Mouse (Mus musculus) layer of hippocampus, adult 2 months (tissue): ENCODE results near the gene Olfr1445. TPM values are rescaled to one million over a fixed set of nuclear protein-coding genes. Genes with fewer than 3 reads are reported as not detected.

ENCODE experiments used
- DNase-seq, 2 experiments: peaks; one replicate each; pipeline ENCODE4 v3.0.0; 2022; ENCODE audit warnings: low spot score in 2 of 2
- H3K27ac ChIP-seq: fragments of 200-600 bp; 2 replicates; pipeline ENCODE4 v1.8.1; 2022
- H3K4me3 ChIP-seq: fragments of 200-600 bp; 2 replicates; pipeline ENCODE4 v1.8.1; 2022; ENCODE audit warnings: mild to moderate bottlenecking
- CTCF ChIP-seq: fragments of 200-600 bp; conservative IDR thresholded peaks from 2 replicates; pipeline ENCODE4 v1.8.1; 2022; ENCODE audit warnings: antibody characterized with exemption, mild to moderate bottlenecking, moderate library complexity
- long read RNA-seq, 2 experiments: library from polyadenylated mRNA; stranded (forward); transcript quantifications; one replicate each; pipeline ENCODE4 v2.0.0; 2021; ENCODE audit warnings: borderline mapping rate in 2 of 2
- total RNA-seq, 2 experiments: library from RNA; stranded (reverse); gene quantifications; 2 replicates each; pipeline ENCODE4 v1.2.3; 2021

Gene Olfr1445
- not detected for total RNA-seq
- long read RNA-seq, experiment 1 = 0 reads
- long read RNA-seq, experiment 2 = 0 reads

DNA sequence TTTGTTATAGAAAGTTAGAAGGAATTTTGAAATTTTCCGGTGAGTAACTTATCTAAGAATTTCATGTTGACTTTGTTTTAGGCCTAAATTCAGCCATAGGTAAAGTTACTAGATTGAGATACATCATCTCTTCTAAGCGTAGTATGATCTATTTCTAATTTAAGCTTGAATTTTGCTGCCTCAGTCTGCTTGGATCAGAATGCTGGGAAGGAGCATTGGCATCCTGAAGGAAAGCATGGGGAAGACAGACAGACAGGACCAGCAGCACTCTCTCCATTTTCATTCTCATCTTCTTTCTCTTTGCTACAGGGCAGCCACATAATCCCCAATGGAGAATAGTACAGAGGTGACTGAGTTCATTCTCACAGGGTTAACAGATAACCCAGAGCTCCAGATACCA is at the start of gene Olfr1445:
TSS of gene Olfr1445 (plus strand) at position 301 of the 400 bp plus-strand sequence.
- H3K27ac ChIP-seq = no peak within 1 kb of the TSS
- no peak within 1 kb of the TSS for H3K4me3 ChIP-seq
- TF ChIP-seq CTCF = no peak
- no peak for DNase-seq

DNA sequence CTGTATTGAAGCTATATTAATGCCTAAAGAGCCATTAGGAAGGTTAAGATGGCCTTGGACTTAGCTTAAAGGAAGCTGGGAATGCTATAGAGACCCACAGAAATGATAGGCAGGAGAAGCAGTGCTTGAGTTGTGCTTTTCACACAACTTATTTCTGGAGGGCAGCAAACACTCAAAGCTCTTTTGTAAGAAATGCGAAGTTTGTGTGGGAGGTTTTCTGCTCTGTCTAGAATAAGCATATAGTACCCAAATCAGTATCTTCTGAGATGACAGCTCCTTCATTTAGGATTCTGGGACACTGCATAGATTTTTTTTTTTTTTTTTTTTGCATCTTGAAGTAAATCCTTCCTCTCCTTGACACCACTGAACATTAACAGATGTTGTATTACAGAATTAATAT is 45.1 kb upstream of the Olfr1445 start:
- no peak overlapping the region for H3K27ac ChIP-seq
- no peak for TF ChIP-seq CTCF
- DNase-seq = no peak
- H3K4me3 ChIP-seq = no peak overlapping the region

DNA sequence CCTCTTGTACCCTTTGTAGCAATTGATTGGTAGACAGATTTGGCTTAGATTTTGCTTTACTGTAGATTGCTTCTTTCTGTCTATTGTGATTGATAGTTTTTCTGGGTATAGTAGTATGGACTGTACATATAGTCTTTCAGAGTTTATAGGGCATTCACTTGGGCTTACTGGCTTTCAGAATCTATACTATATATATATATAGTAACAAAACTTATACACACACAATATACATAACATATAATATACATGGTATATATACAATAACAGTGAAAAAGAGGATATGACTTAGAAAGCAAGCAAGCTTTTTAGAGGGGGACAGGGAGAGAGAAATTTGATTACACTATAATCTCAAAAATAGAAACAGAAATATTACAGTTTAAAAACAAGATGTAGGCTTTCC is 37.3 kb upstream of the Olfr1445 start, which contains the start of gene Gm5244:
TSS of gene Gm5244 (plus strand) at position 301 of the 400 bp plus-strand sequence.
- DNase-seq = no peak
- H3K4me3 ChIP-seq = no peak within 1 kb of the TSS
- H3K27ac ChIP-seq = no peak within 1 kb of the TSS
- no peak for TF ChIP-seq CTCF

DNA sequence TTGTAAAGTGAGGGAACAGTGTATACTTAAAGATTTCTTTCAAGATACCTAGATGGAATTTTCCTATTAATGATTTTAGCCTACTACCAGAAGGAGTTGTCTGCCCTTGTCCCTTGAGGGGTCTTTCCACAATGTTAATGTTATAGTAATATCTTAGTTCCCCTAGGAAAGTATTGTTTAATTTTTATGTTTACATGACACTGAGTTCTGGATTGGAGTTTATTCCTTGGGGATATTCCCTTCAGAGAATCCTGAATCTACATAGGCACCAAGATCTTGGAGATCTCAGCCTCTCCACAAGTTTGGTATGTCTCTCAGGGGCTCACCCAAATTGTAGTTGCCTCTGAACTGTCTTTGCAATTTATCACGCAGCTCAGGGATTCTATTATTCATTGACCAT is 26.7 kb upstream of the Olfr1445 start, which contains the start of gene Olfr1444:
TSS of gene Olfr1444 (plus strand) at position 301 of the 400 bp plus-strand sequence.
- DNase-seq = no peak
- no peak within 1 kb of the TSS for H3K27ac ChIP-seq
- no peak within 1 kb of the TSS for H3K4me3 ChIP-seq
- TF ChIP-seq CTCF = no peak

DNA sequence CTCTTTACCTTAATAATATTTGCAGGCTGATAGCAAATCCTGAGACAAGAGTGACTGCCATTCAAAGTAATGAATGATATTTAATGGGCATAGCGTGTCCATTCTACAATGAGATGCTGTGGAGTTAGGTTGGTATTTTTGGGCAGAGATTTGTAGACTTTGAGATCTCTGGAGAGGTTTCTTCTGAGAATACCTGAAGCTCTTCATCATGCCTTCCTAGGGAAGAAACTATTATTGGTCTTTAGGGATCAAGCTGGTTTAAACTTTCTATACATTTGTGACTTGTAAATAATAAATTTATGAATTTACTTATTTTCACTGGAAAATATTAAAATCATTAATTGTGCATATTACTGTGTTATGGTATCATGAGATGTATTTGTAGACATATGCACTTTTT is 9.8 kb downstream of the Olfr1445 start, which contains the start of gene Olfr1446:
TSS of gene Olfr1446 (minus strand) at position 101 of the 400 bp plus-strand sequence.
- no peak for TF ChIP-seq CTCF
- DNase-seq = no peak
- Histone ChIP-seq H3K27ac (no peak within 1 kb of the TSS), H3K4me3 (no peak within 1 kb of the TSS)

DNA sequence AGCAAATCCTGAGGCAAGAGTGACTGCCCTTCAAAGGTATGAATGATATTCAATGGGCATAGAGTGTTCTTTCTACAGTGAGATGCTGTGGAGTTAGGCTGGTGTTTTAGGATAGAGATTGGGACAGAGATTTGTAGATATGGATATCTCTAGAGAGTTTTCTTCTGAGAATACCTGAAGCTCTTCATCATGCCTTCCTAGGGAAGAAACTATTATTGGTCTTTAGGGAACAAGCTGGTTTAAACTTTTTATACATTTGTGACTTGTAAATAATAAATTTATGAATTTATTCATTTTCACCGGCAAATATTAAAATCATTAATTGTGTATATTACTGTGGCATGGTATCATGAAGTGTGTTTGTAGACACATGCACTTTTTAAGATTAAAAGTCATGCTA is 20.0 kb downstream of the Olfr1445 start, which contains the start of gene Olfr1447:
TSS of gene Olfr1447 (minus strand) at position 101 of the 400 bp plus-strand sequence.
- Histone ChIP-seq H3K27ac (no peak within 1 kb of the TSS), H3K4me3 (no peak within 1 kb of the TSS)
- TF ChIP-seq CTCF = no peak
- DNase-seq = no peak

DNA sequence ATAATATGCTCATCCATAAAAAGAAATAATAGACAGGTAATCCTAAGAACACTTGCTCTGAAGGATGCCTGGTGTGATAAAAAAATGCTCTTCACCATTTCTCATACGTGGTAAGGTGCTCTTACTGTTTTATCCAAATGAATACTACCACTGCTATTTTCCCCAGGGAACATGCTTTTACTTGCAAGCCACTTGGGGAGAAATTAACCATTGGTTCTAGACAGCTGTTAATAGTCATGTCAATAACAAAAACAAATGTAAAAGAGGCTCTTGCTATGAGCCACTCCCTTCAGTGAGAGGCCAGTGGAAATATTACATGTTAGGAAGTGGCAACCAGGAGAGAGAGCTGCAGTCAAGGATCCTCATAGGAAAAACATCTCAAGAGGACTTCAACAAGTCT is 40.7 kb downstream of the Olfr1445 start, which contains the start of gene Olfr1448:
TSS of gene Olfr1448 (minus strand) at position 101 of the 400 bp plus-strand sequence.
- DNase-seq = no peak
- Histone ChIP-seq H3K27ac (no peak within 1 kb of the TSS), H3K4me3 (no peak within 1 kb of the TSS)
- no peak for TF ChIP-seq CTCF

DNA sequence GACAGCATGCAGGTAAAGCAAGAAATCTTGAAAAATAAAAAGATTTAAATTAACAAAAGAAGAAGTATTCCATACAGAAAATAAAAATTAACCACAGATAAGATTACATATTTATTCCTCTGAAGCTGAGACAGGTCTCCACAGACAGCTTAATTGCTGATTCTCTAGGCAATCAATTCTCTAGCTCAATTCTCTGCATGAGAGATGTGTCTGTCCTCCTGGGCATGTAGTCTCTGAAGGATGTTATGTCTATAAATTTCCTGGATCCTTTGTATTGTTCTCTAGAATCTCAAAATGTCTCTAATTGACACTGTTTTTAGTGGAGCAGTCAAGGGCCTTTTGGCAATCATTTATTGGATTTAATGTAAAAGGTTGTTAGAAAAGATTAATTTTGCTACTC is 46.9 kb downstream of the Olfr1445 start, which contains the start of gene Olfr1449:
TSS of gene Olfr1449 (plus strand) at position 301 of the 400 bp plus-strand sequence.
- Histone ChIP-seq H3K4me3 (no peak within 1 kb of the TSS), H3K27ac (no peak within 1 kb of the TSS)
- no peak for DNase-seq
- TF ChIP-seq CTCF = no peak

Other genes with a start within 250 kb of the Olfr1445 start
- gene Olfr1442, start 213.4 kb upstream of the Olfr1445 start, total RNA-seq = not detected
- not detected for gene Olfr1443, start 205.7 kb upstream of the Olfr1445 start, total RNA-seq
- not detected for gene Keg1, start 188.1 kb upstream of the Olfr1445 start, total RNA-seq
- gene Cntf, start 118.2 kb upstream of the Olfr1445 start, total RNA-seq = 1 to 10 TPM; 3.1 to 4.1 TPM
- gene Zfp91, start 87.7 kb upstream of the Olfr1445 start, total RNA-seq = 10 to 100 TPM; 87.6 to 94.8 TPM
- gene Lpxn, start 87.7 kb upstream of the Olfr1445 start, total RNA-seq = 1 to 10 TPM; 1.1 to 1.3 TPM
- gene Gm5244, start 37.2 kb upstream of the Olfr1445 start, total RNA-seq = not detected
- gene Olfr1444, start 26.6 kb upstream of the Olfr1445 start, total RNA-seq = not detected
- gene Olfr1446, start 9.7 kb downstream of the Olfr1445 start, total RNA-seq = not detected
- not detected for gene Olfr1447, start 19.9 kb downstream of the Olfr1445 start, total RNA-seq
- gene Olfr1448, start 40.6 kb downstream of the Olfr1445 start, total RNA-seq = not detected
- gene Olfr1449, start 47.0 kb downstream of the Olfr1445 start, total RNA-seq = not detected
- gene Olfr1450, start 66.4 kb downstream of the Olfr1445 start, total RNA-seq = not detected
- gene Olfr1451, start 111.2 kb downstream of the Olfr1445 start, total RNA-seq = not detected
- not detected for gene Olfr1453, start 144.5 kb downstream of the Olfr1445 start, total RNA-seq
- not detected for gene Olfr1454, start 176.8 kb downstream of the Olfr1445 start, total RNA-seq
- not detected for gene Olfr1457, start 214.0 kb downstream of the Olfr1445 start, total RNA-seq
- gene Olfr1458, start 222.9 kb downstream of the Olfr1445 start, total RNA-seq = not detected